Mouse (Mus musculus) thymus, postnatal 14 days (tissue): ENCODE results near the gene Trim67.
A peak's percentile ranks its signal among the peaks of the same experiment; 100 is the strongest.
"Not testable (repeated sequence)": the region's sequence is repeated elsewhere in the genome, so short reads cannot be mapped to it uniquely, and the experiment has no call there.

Source experiments
- DNase-seq: peaks from one replicate; pipeline ENCODE4 v3.0.0; 2021

Gene Trim67

DNA sequence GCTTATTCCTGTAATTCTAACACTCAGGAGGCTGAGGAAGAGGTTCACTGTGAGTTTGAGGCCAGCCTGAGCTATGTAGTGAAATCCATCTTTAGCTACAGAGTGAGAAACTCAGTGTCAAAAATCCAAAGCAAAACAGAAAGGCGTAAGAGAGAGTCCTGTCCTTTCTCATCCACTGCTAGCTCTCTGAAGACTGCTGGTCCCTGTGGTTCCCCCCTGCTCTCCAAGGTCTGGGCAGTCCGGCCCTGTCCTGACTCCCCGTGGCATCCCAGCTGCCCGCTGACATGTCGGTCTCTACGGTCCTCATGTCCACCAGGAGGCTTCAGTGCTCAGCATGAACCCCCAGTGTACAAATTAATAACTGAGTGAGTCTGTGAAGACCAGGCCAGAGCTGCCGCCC, 43.4 kb downstream of the Trim67 start:
- DNase-seq: no peak

- no peak for DNase-seq
Measured at GRCm38 (mm10) chr8:124836907-124837306, 44.0 kb downstream of the Trim67 start.

- no peak for DNase-seq
Measured at GRCm38 (mm10) chr8:124837956-124838355, 45.1 kb downstream of the Trim67 start.

DNA sequence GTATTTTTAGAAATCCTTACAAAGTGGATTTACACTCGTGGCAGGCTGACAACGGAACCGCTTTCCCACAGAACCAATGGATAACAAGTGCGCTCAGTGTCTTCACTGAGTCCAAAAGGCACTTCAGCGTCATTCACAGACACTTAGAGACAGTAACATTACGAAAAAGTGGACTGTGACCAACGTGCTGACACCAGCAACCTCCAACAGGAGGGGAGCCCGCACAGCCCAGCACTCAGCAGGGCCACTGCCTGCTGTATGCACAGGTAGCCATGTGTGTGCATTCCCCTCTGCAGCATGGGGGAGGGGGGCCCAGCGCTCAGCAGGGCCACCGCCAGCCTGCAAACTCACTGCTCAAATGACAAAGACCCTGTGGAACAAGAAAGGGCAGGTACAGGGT, 46.5 kb downstream of the Trim67 start:
- no peak for DNase-seq

- DNase-seq: no peak
Measured at GRCm38 (mm10) chr8:124840900-124841299, 48.0 kb downstream of the Trim67 start.

- DNase-seq: no peak
Measured at GRCm38 (mm10) chr8:124841775-124842174, 48.9 kb downstream of the Trim67 start.

DNA sequence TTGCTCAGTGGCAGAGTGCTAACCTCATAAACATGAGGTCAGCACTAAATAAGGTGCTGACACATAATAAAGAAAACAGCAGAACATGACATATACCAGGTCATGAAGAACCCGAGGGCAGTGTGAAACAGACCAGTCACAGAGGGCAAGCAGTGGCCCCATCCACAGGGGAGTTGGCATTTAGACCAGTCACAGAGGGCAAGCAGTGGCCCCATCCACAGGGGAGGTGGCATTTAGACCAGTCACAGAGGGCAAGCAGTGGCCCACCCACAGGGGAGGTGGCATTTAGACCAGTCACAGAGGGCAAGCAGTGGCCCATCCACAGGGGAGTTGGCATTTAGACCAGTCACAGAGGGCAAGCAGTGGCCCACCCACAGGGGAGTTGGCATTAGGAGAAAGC, 50.0 kb downstream of the Trim67 start:
- not testable (repeated sequence) for DNase-seq

DNA sequence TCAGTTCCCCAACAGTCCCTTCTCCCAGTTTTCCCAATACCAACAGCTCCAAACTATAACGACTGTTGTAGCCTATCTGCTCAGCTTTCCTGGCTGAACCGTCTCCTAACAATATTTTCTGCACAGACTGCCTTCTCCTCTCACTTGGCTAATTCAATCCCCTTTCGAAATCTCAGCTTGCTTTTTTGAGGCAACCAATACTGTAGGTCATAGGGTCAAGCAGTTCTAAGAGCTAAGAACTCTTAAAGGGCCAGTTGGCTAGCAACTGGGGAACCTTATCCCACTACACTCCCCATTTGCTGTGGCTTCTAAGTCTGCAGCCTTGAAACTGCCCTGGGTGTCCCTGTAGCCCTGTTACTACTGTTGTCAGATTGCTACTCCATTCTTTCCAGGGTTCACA, 52.2 kb downstream of the Trim67 start:
- no peak for DNase-seq

GRCm38 (mm10) chr8:124845573-124845972, 52.7 kb downstream of the Trim67 start:
- DNase-seq: no peak

DNA sequence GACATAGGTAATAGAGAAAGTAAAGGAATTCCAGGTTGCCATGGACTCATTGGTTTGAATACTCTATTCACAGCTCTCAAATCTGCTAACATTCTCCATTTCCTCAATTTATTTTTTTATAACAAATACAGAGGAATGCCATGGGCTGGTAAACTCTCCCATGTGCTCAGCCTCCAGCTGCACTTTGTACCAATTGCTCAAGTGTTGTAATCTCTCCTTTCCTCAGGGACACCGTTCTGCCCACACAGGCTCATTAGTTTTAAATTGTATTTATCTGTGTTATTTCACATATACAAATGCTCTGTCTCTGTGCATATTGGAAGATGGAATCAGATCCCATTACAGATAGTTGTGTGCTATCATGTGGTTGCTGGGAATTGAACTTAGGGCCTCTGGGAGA, 60.6 kb downstream of the Trim67 start:
- no peak for DNase-seq

GRCm38 (mm10) chr8:124859466-124859865, 66.6 kb downstream of the Trim67 start:
- peak; percentile 56 for DNase-seq

DNA sequence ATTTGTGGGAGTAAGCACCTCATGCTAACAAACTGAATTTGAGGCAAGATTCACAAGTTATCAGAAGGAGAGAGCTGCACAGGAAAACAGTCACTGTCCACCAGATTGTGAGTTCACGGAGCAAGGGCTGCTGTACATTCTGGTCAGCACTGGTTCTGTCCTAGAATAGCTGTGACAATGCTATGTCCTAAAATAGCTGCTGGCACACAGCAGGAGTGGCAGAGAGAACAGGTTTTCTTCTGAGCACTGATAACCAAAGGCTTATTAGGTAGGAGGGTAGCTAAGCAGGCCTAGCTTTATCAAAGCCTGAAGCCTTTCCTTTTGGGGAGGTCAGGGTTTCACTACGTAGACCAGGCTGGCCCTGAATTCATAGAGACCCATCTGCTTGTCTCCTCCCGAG, 67.3 kb downstream of the Trim67 start:
- no peak for DNase-seq

DNA sequence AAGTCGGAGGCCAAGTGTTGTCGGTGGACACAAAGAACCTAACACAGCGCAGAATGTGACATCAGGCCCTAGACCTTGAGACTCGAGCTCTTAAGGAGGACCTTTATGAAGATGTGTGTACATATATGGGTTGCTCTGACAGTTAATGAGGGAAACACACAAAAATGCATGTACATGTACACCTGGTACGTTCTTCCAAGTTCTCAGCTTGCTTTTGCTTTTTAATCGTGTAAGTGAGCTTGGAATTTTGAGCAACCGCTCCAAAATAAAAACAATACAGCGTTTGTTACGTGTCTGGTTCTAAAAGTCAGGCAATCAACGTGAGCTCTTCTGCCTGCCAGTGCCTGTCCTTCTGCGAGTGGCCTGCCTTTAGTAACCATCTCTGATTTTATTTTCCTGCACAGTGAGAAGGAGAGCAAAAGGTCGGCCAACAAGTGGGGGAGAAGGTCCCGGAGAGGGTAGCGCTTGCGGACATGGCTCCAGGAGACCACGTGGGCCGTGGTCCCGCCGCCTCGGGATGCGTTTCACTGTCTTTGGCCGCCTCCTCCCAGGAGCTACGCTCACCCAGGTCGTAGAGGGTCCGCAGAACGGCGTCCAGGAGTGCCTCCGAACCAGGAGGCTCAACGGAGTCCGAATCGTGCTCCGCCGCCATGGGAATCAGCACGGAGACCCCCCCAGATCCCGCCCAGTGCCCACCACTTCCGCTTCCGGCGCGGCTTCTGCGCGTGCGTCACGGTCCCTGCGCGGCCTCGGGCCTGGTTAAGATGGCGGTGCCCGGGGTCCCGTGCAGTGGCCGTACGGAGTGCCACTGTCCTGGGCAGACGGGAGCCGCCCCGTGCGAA, 69.7 kb downstream of the Trim67 start, which contains the start of the genes Gnpat and 2810004N23Rik:
TSS of gene Gnpat (plus strand) at position 713 of the 842 bp plus-strand sequence.
TSS of gene 2810004N23Rik (minus strand) at position 800 of the 842 bp plus-strand sequence.
- DNase-seq: peak; percentile 95

DNA sequence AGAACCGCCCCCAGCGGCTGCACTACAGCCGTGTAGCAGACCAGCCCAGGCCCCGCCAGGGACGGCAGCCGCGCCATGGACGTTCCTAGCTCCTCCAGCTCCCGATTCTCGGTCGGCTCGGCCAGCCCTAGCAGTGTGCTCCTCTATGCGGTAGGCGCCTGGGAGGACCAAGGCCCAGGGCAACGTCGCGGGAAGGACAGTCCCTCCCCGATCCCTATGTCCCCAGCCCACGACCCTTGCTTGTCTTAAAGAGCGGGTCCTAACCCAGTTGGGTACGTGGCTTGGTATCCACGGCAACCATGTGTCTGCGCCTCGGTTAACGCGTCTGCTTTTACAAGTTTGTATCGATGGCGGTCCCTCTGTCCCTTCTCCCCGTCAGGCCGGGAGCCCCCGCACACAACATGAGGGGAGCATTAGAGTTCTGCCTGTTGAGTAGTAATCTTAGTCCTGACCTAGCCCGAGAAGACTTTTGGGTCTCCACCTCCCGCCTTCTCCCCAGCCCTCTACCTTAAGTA, 70.3 kb downstream of the Trim67 start:
- DNase-seq: no peak

DNA sequence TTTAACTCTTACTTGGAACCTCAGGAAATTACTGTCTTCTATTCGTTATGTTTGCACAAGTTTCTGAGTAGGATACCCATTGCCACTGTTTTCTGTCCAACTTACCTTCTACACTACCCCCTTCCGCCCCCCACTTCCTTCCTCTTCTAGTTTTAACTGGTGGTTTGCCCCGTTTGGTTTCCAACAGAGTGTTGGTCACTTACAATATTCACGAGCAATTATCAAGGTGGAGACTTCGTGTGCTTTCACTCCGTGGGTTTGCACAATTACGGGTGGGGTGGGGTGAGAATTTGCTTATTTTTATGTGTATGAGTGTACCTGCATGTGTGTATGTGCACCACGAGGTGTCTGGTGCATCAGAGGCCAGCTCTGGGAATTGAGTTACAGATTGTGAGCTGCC, 70.8 kb downstream of the Trim67 start:
- DNase-seq: peak; percentile 33

DNA sequence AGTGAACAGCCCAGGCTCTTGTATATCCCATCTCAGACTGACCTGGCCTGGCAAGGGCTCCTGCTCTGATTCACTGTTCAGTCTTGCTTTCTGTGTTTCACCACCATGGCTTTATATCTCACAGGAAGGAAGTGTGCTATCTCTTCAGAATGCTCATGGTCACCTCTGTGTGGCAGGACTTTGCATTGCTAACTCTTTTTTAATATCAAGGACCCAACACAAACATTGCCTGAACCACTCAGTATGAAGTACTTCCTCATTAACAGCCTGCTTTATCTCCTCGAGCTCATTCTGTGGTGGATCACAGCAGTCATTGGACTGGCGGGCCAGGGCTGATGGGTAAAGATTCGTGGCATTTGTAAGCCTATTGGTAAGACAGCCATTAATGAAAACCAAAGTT, 73.8 kb downstream of the Trim67 start:
- no peak for DNase-seq

GRCm38 (mm10) chr8:124867126-124867525, 74.2 kb downstream of the Trim67 start:
- DNase-seq: no peak

DNA sequence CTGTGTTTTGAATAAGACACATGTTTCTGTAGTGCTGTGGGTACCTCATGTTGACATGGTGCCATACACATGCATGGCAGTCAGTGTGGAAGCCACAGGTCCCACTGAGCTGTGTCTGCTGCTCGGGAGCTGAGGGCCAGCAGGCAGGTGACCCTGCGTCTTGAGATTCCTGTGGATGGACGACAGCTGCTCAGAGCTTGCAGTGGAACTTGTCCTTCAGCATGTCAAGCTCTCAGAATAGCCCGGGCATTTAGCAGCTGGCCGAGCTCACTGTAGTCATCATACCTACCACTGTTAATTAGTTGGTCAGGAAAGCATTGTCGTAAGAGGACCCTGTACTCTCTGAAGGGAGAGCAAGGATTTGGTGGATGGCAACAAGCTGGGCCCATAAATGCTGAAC, 76.8 kb downstream of the Trim67 start:
- DNase-seq: no peak

- no peak for DNase-seq
Measured at GRCm38 (mm10) chr8:124871474-124871873, 78.6 kb downstream of the Trim67 start.

DNA sequence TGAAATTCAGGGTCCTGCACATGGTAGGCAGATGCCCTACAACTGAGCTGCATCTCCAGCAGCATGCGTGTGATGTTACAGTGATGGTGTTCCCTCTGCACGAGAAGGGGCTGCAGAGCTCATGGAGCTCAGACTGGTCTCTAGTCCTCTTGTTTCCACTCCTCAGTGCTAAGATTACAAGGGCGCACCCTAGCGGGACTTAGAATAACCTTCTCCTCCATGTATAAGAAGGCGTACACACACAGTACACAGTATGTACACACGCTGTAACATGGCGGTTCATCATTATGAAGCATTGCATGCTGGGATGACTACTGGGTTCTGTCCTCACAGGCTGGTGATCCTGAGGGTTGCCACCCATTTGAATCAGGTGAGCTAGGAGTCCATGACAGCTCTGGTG, 79.2 kb downstream of the Trim67 start:
- no peak for DNase-seq

DNA sequence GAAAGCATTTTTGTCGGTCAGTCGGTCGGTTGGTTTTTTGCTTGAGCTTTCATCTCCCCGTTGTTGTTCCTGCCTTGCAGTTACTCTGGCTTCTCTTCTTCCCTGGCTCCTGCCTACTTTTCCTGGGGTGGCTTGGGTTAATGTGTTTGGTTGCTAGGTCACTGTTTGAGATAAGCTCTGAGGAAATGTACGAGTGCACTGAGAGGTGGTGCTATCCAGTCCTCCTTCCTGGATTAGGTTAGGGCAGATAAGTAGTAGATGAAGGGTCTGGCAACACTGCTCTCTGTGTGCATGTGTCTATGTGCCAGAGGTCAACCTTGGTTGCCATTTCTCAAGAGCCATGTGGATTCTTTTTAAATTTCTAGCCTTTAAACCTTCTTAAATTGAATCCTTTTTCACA, 79.8 kb downstream of the Trim67 start:
- no peak for DNase-seq

DNA sequence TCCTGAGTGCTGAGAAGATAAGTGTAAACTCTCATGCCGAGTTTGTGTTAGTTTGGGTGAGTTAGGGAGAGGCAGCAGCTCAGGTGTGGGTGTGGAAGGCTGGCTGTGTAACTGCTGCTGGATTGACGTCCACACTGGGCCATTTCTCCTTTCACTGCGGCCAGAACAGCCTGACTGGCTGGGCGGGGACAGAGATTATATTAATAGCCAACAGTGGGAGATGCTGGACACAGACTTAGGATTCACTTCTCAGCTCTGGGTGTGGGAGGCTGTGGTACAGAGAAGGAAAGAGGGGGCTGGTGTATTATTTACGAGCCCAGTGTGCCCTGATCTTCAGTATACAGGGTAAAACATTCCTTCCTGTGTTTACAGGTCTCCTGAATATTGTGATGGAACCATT, 85.2 kb downstream of the Trim67 start:
- DNase-seq: no peak

DNA sequence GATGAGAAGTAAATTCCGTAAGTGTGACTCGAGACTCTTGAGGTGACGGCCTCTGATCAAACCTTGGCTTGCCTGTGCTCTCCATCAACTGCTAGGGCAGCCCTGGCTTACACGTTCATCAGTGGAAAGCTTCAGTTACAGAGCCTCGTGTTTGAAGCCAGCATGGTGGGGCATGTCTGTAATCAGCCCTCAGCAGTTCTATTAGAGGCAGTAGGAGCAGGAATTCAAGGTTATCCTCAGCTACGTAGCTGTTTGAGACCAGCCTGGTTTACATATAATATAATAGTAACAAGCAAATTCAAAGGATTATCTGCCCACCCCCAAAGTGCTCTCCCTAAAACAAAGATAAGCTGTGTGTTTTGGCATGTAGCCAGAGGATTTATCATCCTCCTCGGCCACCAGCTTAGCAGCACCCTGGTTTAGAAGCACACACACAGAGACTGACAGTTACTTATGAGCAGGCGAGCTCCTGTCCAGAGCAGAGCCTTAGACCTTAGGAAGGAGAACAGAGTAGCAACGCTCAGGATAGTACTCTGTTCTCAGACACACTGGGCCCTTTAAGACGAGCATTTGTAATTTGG, 86.1 kb downstream of the Trim67 start:
- DNase-seq: no peak
